Mouse (Mus musculus): Measurements from ENCODE around the gene Crebrf. TPM values are rescaled to one million over a fixed set of nuclear protein-coding genes. Genes with fewer than 3 reads are reported as not detected.

Crebrf gene
- polyA plus RNA-seq, 1 experiment from 2014 or later, result 5.8 TPM

- TF ChIP-seq CTCF (IDR thresholded peaks at IDR 0.05; ENCODE audit: low read depth) (no peak), EP300 (IDR thresholded peaks at IDR 0.05; ENCODE audit: low read depth) (no peak)
- Histone ChIP-seq H3K36me3 (replicated peaks; ENCODE audit: insufficient read depth, low read length) (peaks cover 8% of the 10 kb centered on the region), H3K9me3 (ENCODE audit: low read length) (no peaks in the 10 kb centered on the region), H3K27ac (ENCODE audit: low read depth) (no peak overlapping the region; the same call in 1 of the 2 replicates), H3K27me3 (ENCODE audit: insufficient read depth, low read length) (no peaks in the 10 kb centered on the region), H3K4me1 (ENCODE audit: insufficient read depth) (peaks cover 5% of the 10 kb centered on the region; the same call in 1 of the 2 replicates), H3K4me2 (ENCODE audit: low read depth, low read length) (no peak overlapping the region), H3K9ac (replicated peaks) (no peak overlapping the region), H3K4me3 (ENCODE audit: low read depth, low read length) (no peak overlapping the region)
- 80% methylated on average over 5 of the region's 5 CpGs for WGBS (ENCODE audit: insufficient replicate concordance)
- ATAC-seq (no peak), DNase-seq (no peak)
Observed at GRCm38 (mm10) chr17:26690236-26690635, 25.2 kb upstream of the Crebrf start.

- Histone ChIP-seq H3K4me3 (ENCODE audit: low read depth, low read length) (no peak overlapping the region), H3K4me2 (ENCODE audit: low read depth, low read length) (no peak overlapping the region), H3K27me3 (ENCODE audit: insufficient read depth, low read length) (no peaks in the 10 kb centered on the region), H3K9ac (replicated peaks) (no peak overlapping the region), H3K27ac (ENCODE audit: low read depth) (0 out of 2 replicates have a peak overlapping the region, but pooled peaks have one; percentile 29), H3K9me3 (ENCODE audit: low read length) (no peaks in the 10 kb centered on the region), H3K36me3 (replicated peaks; ENCODE audit: insufficient read depth, low read length) (peaks cover 17% of the 10 kb centered on the region), H3K4me1 (ENCODE audit: insufficient read depth) (peaks cover 5% of the 10 kb centered on the region; the same call in 1 of the 2 replicates)
- DNase-seq, result peak; percentile 48
- 73% methylated on average over 7 of the region's 7 CpGs for WGBS (ENCODE audit: insufficient replicate concordance)
- ATAC-seq, result peak; percentile 86
- TF ChIP-seq CTCF (IDR thresholded peaks at IDR 0.05; ENCODE audit: low read depth) (no peak), EP300 (IDR thresholded peaks at IDR 0.05; ENCODE audit: low read depth) (0 out of 2 replicates have a peak, but pooled peaks have one; percentile 39)
Observed at GRCm38 (mm10) chr17:26691110-26691509, 24.3 kb upstream of the Crebrf start.

DNA sequence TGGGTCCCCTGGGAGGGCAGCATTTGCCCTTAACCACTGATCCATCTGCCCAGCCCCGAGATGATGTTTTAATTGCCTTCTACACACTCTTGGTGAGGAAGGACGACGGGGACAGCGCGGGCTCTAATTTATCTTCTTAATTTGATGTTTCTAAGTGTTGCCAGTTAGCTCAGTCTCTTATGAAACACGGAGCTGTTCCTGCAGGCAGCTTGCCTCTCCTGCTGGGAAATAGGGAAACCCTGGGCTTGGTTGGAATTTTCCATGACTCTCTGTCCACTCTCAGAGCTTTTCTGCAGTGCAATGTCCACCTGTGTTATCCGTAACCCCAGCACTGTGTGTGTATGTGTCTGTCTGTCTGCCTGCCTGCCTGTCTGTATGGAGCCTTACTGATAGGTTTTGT is 22.0 kb upstream of the Crebrf start:
- DNase-seq (no peak), ATAC-seq (no peak)
- no peak overlapping the region for H3K27ac ChIP-seq (ENCODE audit: low read depth)
- H3K36me3 ChIP-seq (replicated peaks; ENCODE audit: insufficient read depth, low read length), result peaks cover 35% of the 10 kb centered on the region
- TF ChIP-seq CTCF (IDR thresholded peaks at IDR 0.05; ENCODE audit: low read depth) (no peak), EP300 (IDR thresholded peaks at IDR 0.05; ENCODE audit: low read depth) (no peak)
- no peak overlapping the region for H3K4me3 ChIP-seq (ENCODE audit: low read depth, low read length)
- no peaks in the 10 kb centered on the region for H3K27me3 ChIP-seq (ENCODE audit: insufficient read depth, low read length)
- no peaks in the 10 kb centered on the region for H3K9me3 ChIP-seq (ENCODE audit: low read length)
- WGBS (ENCODE audit: insufficient replicate concordance), result 85% methylated on average over 7 of the region's 7 CpGs
- no peak overlapping the region for H3K4me2 ChIP-seq (ENCODE audit: low read depth, low read length)
- no peak overlapping the region; the same call in 1 of the 2 replicates for H3K9ac ChIP-seq (replicated peaks)
- peaks cover 5% of the 10 kb centered on the region; the same call in 1 of the 2 replicates for H3K4me1 ChIP-seq (ENCODE audit: insufficient read depth)

- Histone ChIP-seq H3K36me3 (replicated peaks; ENCODE audit: insufficient read depth, low read length) (peaks cover 38% of the 10 kb centered on the region), H3K4me3 (ENCODE audit: low read depth, low read length) (no peak overlapping the region), H3K9ac (replicated peaks) (no peak overlapping the region), H3K9me3 (ENCODE audit: low read length) (no peaks in the 10 kb centered on the region), H3K4me1 (ENCODE audit: insufficient read depth) (peaks cover 5% of the 10 kb centered on the region; the same call in 1 of the 2 replicates), H3K27me3 (ENCODE audit: insufficient read depth, low read length) (no peaks in the 10 kb centered on the region), H3K27ac (ENCODE audit: low read depth) (no peak overlapping the region), H3K4me2 (ENCODE audit: low read depth, low read length) (no peak overlapping the region)
- DNase-seq (no peak), ATAC-seq (no peak)
- 67% methylated on average over 7 of the region's 7 CpGs for WGBS (ENCODE audit: insufficient replicate concordance)
- no peak for TF ChIP-seq CTCF (IDR thresholded peaks at IDR 0.05; ENCODE audit: low read depth)
- no peak for TF ChIP-seq EP300 (IDR thresholded peaks at IDR 0.05; ENCODE audit: low read depth)
Observed at GRCm38 (mm10) chr17:26694171-26694570, 21.3 kb upstream of the Crebrf start.

- TF ChIP-seq EP300 (IDR thresholded peaks at IDR 0.05; ENCODE audit: low read depth) (no peak), CTCF (IDR thresholded peaks at IDR 0.05; ENCODE audit: low read depth) (no peak)
- Histone ChIP-seq H3K4me1 (ENCODE audit: insufficient read depth) (peaks cover 8% of the 10 kb centered on the region; the same call in 1 of the 2 replicates), H3K27ac (ENCODE audit: low read depth) (no peak overlapping the region), H3K4me2 (ENCODE audit: low read depth, low read length) (no peak overlapping the region), H3K4me3 (ENCODE audit: low read depth, low read length) (no peak overlapping the region), H3K9me3 (ENCODE audit: low read length) (no peaks in the 10 kb centered on the region), H3K27me3 (ENCODE audit: insufficient read depth, low read length) (no peaks in the 10 kb centered on the region), H3K36me3 (replicated peaks; ENCODE audit: insufficient read depth, low read length) (peaks cover 40% of the 10 kb centered on the region), H3K9ac (replicated peaks) (no peak overlapping the region)
- DNase-seq (no peak), ATAC-seq (no peak)
- 89% methylated on average over 3 of the region's 3 CpGs for WGBS (ENCODE audit: insufficient replicate concordance)
Observed at GRCm38 (mm10) chr17:26695193-26695592, 20.3 kb upstream of the Crebrf start.

DNA sequence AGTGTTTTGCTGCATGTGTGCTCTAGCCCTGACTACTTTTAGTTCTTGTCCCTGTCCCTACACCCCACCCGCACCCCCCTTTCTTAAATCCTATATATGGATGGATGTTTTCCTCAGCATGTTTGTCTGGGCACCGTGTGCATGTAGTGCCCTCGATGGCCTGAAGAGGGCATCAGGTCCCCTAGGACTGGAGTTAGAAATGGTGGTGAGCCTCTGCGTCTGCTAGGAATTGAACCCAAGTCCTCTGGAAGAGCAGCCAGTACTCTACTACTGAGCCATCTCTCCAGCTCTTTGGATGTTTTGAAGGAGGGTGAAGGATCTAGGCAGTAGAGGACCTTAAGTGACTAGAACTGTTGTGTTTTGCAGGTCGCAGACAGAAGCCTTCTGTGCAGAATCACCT is 16.6 kb upstream of the Crebrf start:
- no peak for TF ChIP-seq EP300 (IDR thresholded peaks at IDR 0.05; ENCODE audit: low read depth)
- peak; percentile 76 for TF ChIP-seq CTCF (IDR thresholded peaks at IDR 0.05; ENCODE audit: low read depth)
- H3K27ac ChIP-seq (ENCODE audit: low read depth), result no peak overlapping the region
- H3K9ac ChIP-seq (replicated peaks), result no peak overlapping the region
- 80% methylated on average over 5 of the region's 5 CpGs for WGBS (ENCODE audit: insufficient replicate concordance)
- H3K27me3 ChIP-seq (ENCODE audit: insufficient read depth, low read length), result no peaks in the 10 kb centered on the region
- peaks cover 40% of the 10 kb centered on the region for H3K36me3 ChIP-seq (replicated peaks; ENCODE audit: insufficient read depth, low read length)
- DNase-seq, result peak; percentile 45
- no peaks in the 10 kb centered on the region for H3K9me3 ChIP-seq (ENCODE audit: low read length)
- peaks cover 13% of the 10 kb centered on the region; the same call in 1 of the 2 replicates for H3K4me1 ChIP-seq (ENCODE audit: insufficient read depth)
- no peak for ATAC-seq
- no peak overlapping the region for H3K4me3 ChIP-seq (ENCODE audit: low read depth, low read length)
- no peak overlapping the region for H3K4me2 ChIP-seq (ENCODE audit: low read depth, low read length)

Data from liver, postnatal 0 days (tissue).